Mouse (Mus musculus) embryonic fibroblast, embryonic 13.5 days (primary cell): ENCODE data around the gene Tmem184b.

ENCODE experiments used
- CTCF ChIP-seq: IDR thresholded peaks from 2 replicates; pipeline ENCODE4 v1.5.1; 2011; ENCODE audit warnings: mild to moderate bottlenecking, control low read depth, low read length, moderate library complexity, borderline replicate concordance; ENCODE audit not compliant: insufficient read depth
- POLR2A ChIP-seq: IDR thresholded peaks from 2 replicates; pipeline ENCODE4 v1.6.1; 2011; ENCODE audit warnings: low read depth, mild to moderate bottlenecking, control low read depth, low read length, moderate library complexity

GRCm38 (mm10) chr15:79440651-79441330, 37.4 kb upstream of the Tmem184b start:
- TF ChIP-seq CTCF (no peak), POLR2A (no peak)
